Mouse (Mus musculus): ENCODE results near the gene Nat8f6.
"Not testable (repeated sequence)": the region's sequence is repeated elsewhere in the genome, so short reads cannot be mapped to it uniquely, and the experiment has no call there.

- not testable (repeated sequence) for TF ChIP-seq POLR2A (IDR thresholded peaks at IDR 0.05; ENCODE audit: control insufficient read depth, low read depth, low read length); CTCF (IDR thresholded peaks at IDR 0.05; ENCODE audit: control insufficient read depth, insufficient read depth, insufficient replicate concordance, low read depth, low read length)
Observed at GRCm38 (mm10) chr6:85837307-85837706, 16.6 kb upstream of the Nat8f6 start.

All from testis, adult 2 months (tissue).